Mouse (Mus musculus) erythroblast, embryonic 14.5 days (primary cell): ENCODE results near the gene Synj2.

Experiments used
- GATA1 ChIP-seq: IDR thresholded peaks from 2 replicates; pipeline ENCODE4 v1.6.1; 2012; ENCODE audit warnings: low read length, inconsistent platforms, mixed read lengths
- TAL1 ChIP-seq: IDR thresholded peaks from 3 replicates; pipeline ENCODE4 v1.6.1; 2012; ENCODE audit warnings: low read length, inconsistent platforms, mixed read lengths

DNA sequence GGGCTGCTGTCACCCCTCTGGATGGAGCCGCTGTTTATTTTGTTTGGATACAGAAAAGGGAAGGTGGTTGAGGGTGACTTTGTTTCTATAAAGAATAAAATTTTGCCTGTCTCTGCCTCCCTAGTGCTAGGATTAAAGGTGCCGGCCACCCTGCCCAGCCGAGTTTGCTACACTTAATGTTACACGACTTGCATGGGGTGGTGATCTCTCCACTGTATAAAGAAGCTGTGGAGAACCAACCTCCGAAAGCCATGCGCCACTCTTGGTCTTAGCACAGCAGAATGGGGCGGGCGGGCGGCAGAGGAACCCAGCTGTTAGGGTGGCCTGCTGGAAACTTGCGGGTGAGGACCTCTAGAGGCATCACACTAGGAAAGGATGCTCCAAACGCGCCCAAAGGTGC, 1.2 kb upstream of the Synj2 start:
- TF ChIP-seq TAL1 (no peak), GATA1 (no peak)
